Mouse (Mus musculus): ENCODE data around the gene A730046J19Rik. TPM values are rescaled to one million over a fixed set of nuclear protein-coding genes. Genes with fewer than 3 reads are reported as not detected.

A730046J19Rik gene
- polyA plus RNA-seq, 2 experiments: 0.05 to 0.06 TPM

DNA sequence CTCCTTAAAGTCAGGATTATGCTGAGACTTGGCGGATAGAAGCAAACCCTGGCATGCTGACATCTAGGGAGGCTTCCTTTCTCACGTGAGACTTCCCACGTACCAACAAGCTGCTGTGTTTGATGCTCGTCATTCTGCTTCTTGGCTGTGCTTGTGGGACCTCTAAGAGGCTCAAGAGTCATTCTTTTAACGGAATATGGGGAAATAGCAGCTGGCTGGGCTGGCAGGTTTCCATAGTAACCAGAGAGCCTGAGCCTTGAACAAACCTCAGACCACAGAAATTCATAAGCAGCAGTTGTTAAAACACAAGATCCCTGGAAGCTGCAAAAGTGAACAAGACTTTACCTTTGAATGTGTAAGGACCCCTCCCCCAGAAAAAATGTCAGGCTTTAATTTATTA lies 9.4 kb downstream of the A730046J19Rik start:
- Histone ChIP-seq H3K27ac (no peak overlapping the region), H3K4me2 (ENCODE audit: low read depth) (no peak overlapping the region), H3K36me3 (replicated peaks; ENCODE audit: control insufficient read depth, insufficient read depth, low read depth) (no peaks in the 10 kb centered on the region), H3K9me3 (ENCODE audit: control insufficient read depth, low read length) (no peaks in the 10 kb centered on the region), H3K4me1 (replicated peaks; ENCODE audit: control insufficient read depth in 2 of 2, insufficient read depth in 2 of 2, low read length in 1 of 2) (no peaks in the 10 kb centered on the region), H3K4me3 (ENCODE audit: insufficient read depth in 1 of 2, low read depth in 2 of 2, low read length in 2 of 2) (no peak overlapping the region), H3K27me3 (ENCODE audit: control insufficient read depth, insufficient read depth, low read length) (no peaks in the 10 kb centered on the region), H3K9ac (replicated peaks) (no peak overlapping the region)
- DNase-seq (ENCODE audit: low read depth in 3 of 3, low spot score in 3 of 3): no peak
- TF ChIP-seq CTCF (IDR thresholded peaks at IDR 0.05; ENCODE audit: low read depth) (no peak), EP300 (IDR thresholded peaks at IDR 0.05; ENCODE audit: low read depth) (no peak)
- no peak for ATAC-seq (ENCODE audit: insufficient read depth)
- WGBS (ENCODE audit: insufficient replicate concordance): 44% methylated on average over 5 of the region's 5 CpGs

Other genes with a start within 250 kb of the A730046J19Rik start
- 0.04 and 0.24 TPM in 2 replicates for gene Dcx, start 220.4 kb upstream of the A730046J19Rik start, polyA plus RNA-seq (2012; rRNA removed)
- gene Dcx, start 220.4 kb upstream of the A730046J19Rik start, polyA plus RNA-seq (2014; fragmentation: Nextera tagmentation; extraction: Ambion mirVana): 0.03 and 0.05 TPM in 2 replicates
- gene Alg13, start 164.1 kb downstream of the A730046J19Rik start, polyA plus RNA-seq (2012; rRNA removed): 5.2 and 6.8 TPM in 2 replicates
- gene Alg13, start 164.1 kb downstream of the A730046J19Rik start, polyA plus RNA-seq (2014; fragmentation: Nextera tagmentation; extraction: Ambion mirVana): 9.5 and 9.8 TPM in 2 replicates